Mouse (Mus musculus) ZHBTc4 (cell line): ENCODE data around the gene Skil.
"Not testable (repeated sequence)": the region's sequence is repeated elsewhere in the genome, so short reads cannot be mapped to it uniquely, and the experiment has no call there.

Experiments used
- DNase-seq: peaks from one replicate; pipeline ENCODE4 v3.0.0-alpha.2; 2011; ENCODE audit warnings: low read depth, low spot score

Gene Skil

GRCm38 (mm10) chr3:31126848-31127247 lies 32.0 kb downstream of the Skil start:
- DNase-seq, result no peak

- DNase-seq, result no peak
Measured at GRCm38 (mm10) chr3:31129766-31130165, 34.9 kb downstream of the Skil start.

- peak; percentile 16 for DNase-seq
Measured at GRCm38 (mm10) chr3:31133664-31134063, 38.8 kb downstream of the Skil start.

- peak; percentile 64 for DNase-seq
Measured at GRCm38 (mm10) chr3:31134246-31134645, 39.4 kb downstream of the Skil start.

- peak; percentile 23 for DNase-seq
Measured at GRCm38 (mm10) chr3:31134696-31135095, 39.8 kb downstream of the Skil start.

- DNase-seq, result not testable (repeated sequence)
Measured at GRCm38 (mm10) chr3:31136591-31136990, 41.7 kb downstream of the Skil start.

- DNase-seq, result peak; percentile 92
Measured at GRCm38 (mm10) chr3:31138454-31139424, 43.9 kb downstream of the Skil start.

GRCm38 (mm10) chr3:31141621-31142020 lies 46.8 kb downstream of the Skil start:
- DNase-seq, result no peak

- DNase-seq, result not testable (repeated sequence)
Measured at GRCm38 (mm10) chr3:31145222-31145621, 50.4 kb downstream of the Skil start.

- peak; percentile 90 for DNase-seq
Measured at GRCm38 (mm10) chr3:31145641-31146290, 50.9 kb downstream of the Skil start.

- no peak for DNase-seq
Measured at GRCm38 (mm10) chr3:31148595-31148994, 53.7 kb downstream of the Skil start.

- peak; percentile 24 for DNase-seq
Measured at GRCm38 (mm10) chr3:31149706-31150105, 54.8 kb downstream of the Skil start, which contains the start of gene Cldn11. Cldn11 (plus strand) TSS chr3:31149920.

- no peak for DNase-seq
Measured at GRCm38 (mm10) chr3:31152108-31152507, 57.2 kb downstream of the Skil start.

- DNase-seq, result no peak
Measured at GRCm38 (mm10) chr3:31156126-31156525, 61.3 kb downstream of the Skil start.

- no peak for DNase-seq
Measured at GRCm38 (mm10) chr3:31157776-31158175, 62.9 kb downstream of the Skil start.

GRCm38 (mm10) chr3:31160046-31160445 lies 65.2 kb downstream of the Skil start:
- DNase-seq, result no peak

- no peak for DNase-seq
Measured at GRCm38 (mm10) chr3:31161336-31161735, 66.5 kb downstream of the Skil start.

- DNase-seq, result peak; percentile 29
Measured at GRCm38 (mm10) chr3:31162860-31163259, 68.0 kb downstream of the Skil start.

- DNase-seq, result no peak
Measured at GRCm38 (mm10) chr3:31165803-31166202, 70.9 kb downstream of the Skil start.

GRCm38 (mm10) chr3:31166365-31166871 lies 71.6 kb downstream of the Skil start:
- DNase-seq, result no peak
